Mouse (Mus musculus) left cerebral cortex, adult 2 months (tissue): ENCODE measurements around the gene Hectd2. TPM values are rescaled to one million over a fixed set of nuclear protein-coding genes. Genes with fewer than 3 reads are reported as not detected.
A peak's percentile ranks its signal among the peaks of the same experiment; 100 is the strongest.

Source experiments
- DNase-seq, 2 experiments: peaks; one replicate each; pipeline ENCODE4 v3.0.0; 2021 to 2022; ENCODE audit warnings: low spot score in 2 of 2, mixed read lengths in 1 of 2; ENCODE audit errors: extremely low spot score in 1 of 2
- H3K27ac ChIP-seq: fragments of 200-600 bp; 2 replicates; pipeline ENCODE4 v1.8.1; 2022
- H3K4me3 ChIP-seq: fragments of 200-600 bp; 2 replicates; pipeline ENCODE4 v1.8.1; 2022
- CTCF ChIP-seq: fragments of 200-600 bp; IDR thresholded peaks from 2 replicates; pipeline ENCODE4 v1.8.1; 2022; ENCODE audit warnings: antibody characterized with exemption, mild to moderate bottlenecking, moderate library complexity
- intact Hi-C: fragments of 180-260 bp; cut with DNase I; formaldehyde crosslinking; loops from one replicate; pipeline ENCODE4 v1.15.1; 2025
- total RNA-seq, 2 experiments: library from RNA; stranded (reverse); gene quantifications; 2 replicates each; pipeline ENCODE4 v1.2.3; 2021

Hectd2 gene
- total RNA-seq, 2 experiments from 2014 or later: 24.6 to 28.7 TPM

DNA sequence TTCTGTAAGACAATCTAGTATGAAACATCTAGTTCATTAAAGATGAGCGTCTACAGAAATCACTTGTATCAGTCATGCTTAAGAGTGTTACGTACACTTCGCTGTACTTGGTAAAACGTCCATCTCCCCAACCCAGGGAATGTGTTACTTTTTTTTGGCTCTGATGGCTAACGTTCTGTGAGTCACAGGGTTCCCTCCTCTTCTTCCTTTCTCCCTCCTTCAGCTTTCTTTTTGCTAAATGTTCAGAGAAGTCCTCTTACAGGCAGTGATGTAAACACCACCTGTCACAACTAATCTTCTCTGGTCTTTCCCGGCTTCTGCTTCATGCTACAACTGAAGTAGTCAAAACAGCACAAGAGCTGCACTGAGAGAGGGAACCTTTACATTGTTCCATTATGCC, 20.7 kb downstream of the Hectd2 start:
- no peak for TF ChIP-seq CTCF
- Histone ChIP-seq H3K4me3 (no peak overlapping the region), H3K27ac (no peak overlapping the region)
- intact Hi-C loops: no loop called here
- DNase-seq: no peak

DNA sequence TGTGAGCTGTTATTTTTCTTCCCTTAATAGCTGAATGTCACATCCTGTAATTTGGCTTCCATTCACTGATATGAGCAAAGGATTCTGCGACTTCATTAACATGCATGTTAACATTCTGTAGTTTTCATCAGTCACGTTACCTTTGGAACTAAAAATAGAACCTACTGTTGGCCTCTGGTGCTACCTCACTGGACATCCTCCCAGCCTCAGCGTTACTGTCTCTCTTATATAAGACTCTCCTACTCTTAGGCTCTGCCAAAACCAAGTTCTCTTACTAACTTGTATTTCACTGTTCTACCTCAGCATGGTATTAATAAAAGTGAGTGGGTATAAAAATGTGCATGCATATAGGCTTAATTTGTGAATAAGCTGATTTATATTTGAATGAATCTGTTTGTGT, 26.4 kb downstream of the Hectd2 start:
- Histone ChIP-seq H3K4me3 (no peak overlapping the region), H3K27ac (no peak overlapping the region)
- intact Hi-C loops: no loop called here
- no peak for TF ChIP-seq CTCF
- no peak for DNase-seq

DNA sequence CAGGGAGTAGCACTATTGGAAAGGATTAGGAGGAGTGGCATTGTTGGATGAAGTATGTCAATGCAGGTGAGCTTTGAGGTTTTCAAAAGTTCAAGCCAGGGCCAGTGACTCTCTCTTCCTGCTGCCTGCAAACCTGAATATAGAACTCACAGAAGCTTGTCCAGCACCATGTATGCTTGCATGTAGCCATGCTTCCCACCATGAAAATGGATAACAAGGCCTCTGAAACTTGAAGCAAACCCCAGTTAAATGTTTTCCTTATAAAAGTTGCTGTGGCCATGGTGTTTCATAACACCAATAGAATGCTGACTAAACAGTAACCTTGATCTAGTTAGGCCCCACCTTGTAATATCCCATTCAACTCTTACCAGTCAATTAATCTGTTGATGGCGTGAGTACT, 27.7 kb downstream of the Hectd2 start:
- Histone ChIP-seq H3K4me3 (no peak overlapping the region), H3K27ac (no peak overlapping the region)
- intact Hi-C loops: no loop called here
- no peak for TF ChIP-seq CTCF
- no peak for DNase-seq

DNA sequence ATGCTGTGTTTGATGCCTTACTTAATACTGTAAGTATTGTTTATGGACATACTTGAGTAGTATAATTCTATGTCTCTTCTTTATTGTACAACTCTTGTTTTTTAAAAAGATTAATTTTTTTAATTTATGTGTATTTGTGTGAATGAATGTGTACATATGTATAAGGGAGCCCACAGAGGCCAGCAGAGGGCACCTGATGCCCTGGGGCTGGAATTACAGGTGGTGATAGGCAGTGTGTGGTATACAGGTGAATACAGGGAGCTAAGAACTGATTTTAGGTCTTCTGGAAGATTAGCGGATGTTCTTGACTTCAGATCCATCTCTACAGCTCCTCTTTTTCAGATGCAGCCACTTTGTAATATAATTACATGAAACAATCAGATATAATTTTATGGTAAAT, 31.1 kb downstream of the Hectd2 start:
- Histone ChIP-seq H3K27ac (no peak overlapping the region), H3K4me3 (no peak overlapping the region)
- intact Hi-C loops: no loop called here
- no peak; the same call in 1 of the 2 replicates for TF ChIP-seq CTCF
- DNase-seq: no peak

DNA sequence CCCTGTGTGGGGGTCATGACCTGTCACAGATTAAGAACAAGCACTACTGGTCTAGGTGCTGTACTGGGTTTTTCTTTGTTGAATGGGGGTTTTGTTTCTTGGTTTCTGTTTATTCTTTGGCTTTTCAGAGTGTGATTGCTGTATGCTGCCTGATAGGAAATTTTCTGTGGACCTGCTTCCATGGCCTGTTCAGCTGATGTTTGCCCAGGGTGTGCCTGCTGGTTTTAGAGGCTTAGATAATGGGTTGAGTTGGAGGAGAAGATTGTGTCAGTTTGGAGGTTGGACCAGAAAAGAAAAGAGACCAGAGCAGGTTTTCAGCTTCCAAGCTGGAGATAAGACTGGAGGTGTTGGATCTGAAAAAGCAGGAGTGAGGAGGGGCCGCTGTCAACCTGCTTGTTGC, 40.0 kb downstream of the Hectd2 start:
- DNase-seq: no peak
- no peak overlapping the region for H3K4me3 ChIP-seq
- H3K27ac ChIP-seq: no peak overlapping the region
- intact Hi-C loops: no loop called here
- TF ChIP-seq CTCF: no peak

DNA sequence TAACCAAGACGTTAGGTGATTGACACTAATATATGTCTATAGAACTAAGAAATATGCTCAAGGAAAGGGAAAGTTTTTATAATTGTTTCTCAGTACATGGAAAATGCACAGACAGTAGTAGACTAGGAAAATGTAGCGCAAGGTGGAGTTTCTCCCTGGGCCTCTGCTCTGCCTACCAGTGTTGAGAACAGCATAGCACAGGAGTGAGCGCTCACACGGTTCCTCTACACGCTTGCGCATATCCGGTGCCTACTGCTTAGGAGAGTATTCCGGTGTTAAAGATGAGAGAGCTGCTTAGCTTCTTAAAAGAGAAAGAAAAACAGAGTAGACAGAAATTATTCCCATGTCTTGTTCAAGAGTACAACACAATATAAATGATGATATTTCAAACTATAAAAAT, 47.4 kb downstream of the Hectd2 start:
- no peak for TF ChIP-seq CTCF
- Histone ChIP-seq H3K4me3 (no peak overlapping the region), H3K27ac (no peak overlapping the region)
- DNase-seq: no peak
- intact Hi-C loops: no loop called here

DNA sequence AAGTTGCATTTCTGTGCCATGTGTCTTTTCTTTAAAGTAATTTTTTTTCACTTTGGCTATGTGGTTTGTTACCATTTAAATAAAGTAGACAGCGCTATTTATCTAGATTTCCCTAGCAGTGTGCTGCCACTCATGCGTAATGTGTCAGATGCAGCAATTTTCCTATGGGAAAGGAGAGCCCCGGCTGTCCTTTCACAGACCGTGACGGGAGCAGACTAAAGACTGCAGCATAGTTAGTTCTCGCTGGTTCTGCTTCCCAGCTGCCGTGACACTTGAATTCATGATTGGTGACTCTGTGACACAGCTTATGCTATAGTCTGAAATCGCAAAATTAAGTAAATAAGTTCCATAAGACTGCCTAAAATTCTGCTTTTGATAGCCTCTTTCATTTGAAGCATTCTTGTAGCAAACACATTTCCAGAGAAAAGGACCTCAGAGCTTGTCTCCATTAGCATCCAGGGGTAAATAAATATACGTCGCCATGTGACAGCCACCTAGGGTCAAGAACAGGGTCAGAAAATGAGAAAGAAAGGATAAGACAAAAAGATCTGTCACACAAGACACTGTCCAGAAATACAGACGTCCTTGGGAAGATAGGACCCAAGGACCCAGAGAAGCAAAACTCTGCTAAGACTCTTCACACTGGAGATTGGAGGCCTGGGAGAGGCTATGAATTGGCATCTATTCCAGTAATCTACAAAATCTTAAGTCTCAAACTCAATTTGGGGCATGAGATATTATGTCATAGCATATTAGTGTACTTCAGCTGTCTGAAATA, 48.3 kb downstream of the Hectd2 start:
- Histone ChIP-seq H3K4me3 (no peak overlapping the region), H3K27ac (no peak overlapping the region)
- intact Hi-C loops: no loop called here
- no peak for TF ChIP-seq CTCF
- DNase-seq: no peak

DNA sequence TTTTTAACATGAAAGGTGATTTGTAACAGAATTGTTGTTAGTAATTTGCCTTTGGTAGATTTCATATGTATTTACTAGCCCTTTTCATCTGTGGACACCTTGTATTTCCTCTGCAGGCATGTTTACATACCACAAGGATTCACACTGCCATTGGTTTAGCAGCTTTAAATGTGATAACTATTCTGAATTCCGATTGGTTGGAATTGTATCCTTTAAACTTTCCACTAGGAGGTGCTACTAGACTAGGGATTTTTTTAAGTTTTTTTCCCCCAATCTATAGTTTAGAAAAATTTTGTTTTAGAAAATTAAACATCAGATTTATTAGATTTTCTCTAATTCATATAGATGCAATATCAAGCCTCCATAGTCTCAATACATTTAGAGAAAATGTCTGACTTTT, 51.8 kb downstream of the Hectd2 start:
- TF ChIP-seq CTCF: peak; percentile 47
- intact Hi-C loops: loop anchor here (2.0 kb wide), 1 partner anchor 131 kb away; the partner anchor contains the start of gene Ppp1r3c
- no peak for DNase-seq

DNA sequence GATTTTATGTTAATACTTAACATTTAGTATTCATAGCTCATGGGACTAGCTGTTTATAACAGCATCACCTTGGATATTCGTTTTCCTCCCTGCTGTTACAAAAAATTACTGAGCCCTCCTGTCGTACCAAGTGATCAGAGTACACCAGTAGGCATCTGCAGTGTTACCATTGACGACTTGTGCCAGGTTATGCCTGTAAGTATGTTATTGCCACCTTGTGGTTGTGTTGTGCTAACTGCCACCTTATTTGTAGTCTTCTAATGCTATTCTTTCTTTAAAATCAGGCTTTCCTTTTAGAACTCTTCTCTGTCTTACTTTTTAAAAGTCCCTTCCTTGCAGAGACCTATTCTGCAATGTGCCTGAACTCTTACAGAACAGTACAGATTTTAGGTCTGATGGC, 54.8 kb downstream of the Hectd2 start:
- peak; percentile 47 for TF ChIP-seq CTCF
- Histone ChIP-seq H3K4me3 (no peak overlapping the region), H3K27ac (no peak overlapping the region)
- intact Hi-C loops: no loop called here
- no peak for DNase-seq

More for the DNA sequence above, 51.8 kb downstream of the Hectd2 start:
- Histone ChIP-seq H3K27ac (no peak overlapping the region), H3K4me3 (no peak overlapping the region)

DNA sequence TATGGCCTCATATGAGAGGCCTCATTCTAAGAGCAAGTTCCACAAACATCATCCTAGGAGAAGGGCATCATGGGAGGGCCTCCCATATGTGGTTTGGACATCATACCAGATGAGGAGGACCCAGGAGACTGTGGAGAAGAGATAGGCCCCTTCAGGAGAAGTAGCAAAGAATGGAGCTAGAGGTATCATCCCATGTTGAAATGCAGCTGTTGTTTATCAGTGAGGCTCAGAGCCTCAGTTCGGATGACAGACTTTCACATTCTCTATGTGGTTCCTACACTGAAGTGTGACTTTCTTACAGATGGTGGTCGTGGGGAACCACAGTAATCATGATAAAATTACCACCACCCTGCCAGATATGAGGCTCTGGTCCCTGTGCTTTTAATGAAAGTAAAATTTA, 55.9 kb downstream of the Hectd2 start:
- no peak for TF ChIP-seq CTCF
- Histone ChIP-seq H3K27ac (no peak overlapping the region), H3K4me3 (no peak overlapping the region)
- intact Hi-C loops: no loop called here
- no peak for DNase-seq

DNA sequence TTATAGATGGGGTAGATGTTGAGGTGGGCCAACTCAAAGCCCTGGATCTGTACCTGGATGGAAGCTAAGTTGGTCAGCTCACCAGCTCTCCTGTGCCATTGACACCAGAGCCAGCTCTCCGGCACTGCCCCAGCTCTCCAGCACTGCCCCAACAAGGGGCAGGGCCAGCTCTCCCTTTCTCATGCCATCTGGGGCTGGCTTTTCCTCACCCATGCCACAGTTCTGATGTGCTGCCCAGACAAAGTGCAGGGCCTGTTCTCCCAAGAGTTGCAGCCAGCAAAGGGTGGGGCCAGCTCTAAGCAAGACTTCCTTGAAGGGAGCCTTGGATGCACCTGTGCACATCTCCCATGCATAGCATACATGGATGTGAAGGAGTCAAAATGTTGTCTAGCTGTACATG, 71.5 kb downstream of the Hectd2 start:
- intact Hi-C loops: no loop called here
- H3K4me3 ChIP-seq: no peak overlapping the region
- TF ChIP-seq CTCF: no peak

DNA sequence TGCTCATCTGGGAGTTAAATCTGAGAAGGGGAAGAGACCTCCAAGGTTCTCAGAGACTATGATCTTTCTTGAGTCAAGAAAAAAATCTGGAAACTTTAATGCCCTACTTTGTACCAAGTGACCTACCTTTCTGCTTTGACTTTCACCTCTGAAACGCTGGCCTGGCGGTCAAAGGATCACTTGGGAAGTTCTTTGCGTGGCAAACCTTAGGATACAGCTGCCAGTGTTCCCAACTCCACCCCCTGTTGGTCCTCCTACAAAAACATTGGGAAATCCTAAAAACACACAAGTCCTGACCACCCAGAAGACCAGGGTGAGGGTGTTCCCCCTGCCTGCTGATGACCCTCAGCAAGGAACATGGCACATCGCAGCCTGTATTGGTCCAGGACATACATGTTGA, 72.4 kb downstream of the Hectd2 start:
- Histone ChIP-seq H3K27ac (no peak overlapping the region), H3K4me3 (no peak overlapping the region)
- TF ChIP-seq CTCF: no peak
- DNase-seq: no peak
- intact Hi-C loops: no loop called here

More for the DNA sequence above, 71.5 kb downstream of the Hectd2 start:
- DNase-seq: no peak
- no peak overlapping the region for H3K27ac ChIP-seq

DNA sequence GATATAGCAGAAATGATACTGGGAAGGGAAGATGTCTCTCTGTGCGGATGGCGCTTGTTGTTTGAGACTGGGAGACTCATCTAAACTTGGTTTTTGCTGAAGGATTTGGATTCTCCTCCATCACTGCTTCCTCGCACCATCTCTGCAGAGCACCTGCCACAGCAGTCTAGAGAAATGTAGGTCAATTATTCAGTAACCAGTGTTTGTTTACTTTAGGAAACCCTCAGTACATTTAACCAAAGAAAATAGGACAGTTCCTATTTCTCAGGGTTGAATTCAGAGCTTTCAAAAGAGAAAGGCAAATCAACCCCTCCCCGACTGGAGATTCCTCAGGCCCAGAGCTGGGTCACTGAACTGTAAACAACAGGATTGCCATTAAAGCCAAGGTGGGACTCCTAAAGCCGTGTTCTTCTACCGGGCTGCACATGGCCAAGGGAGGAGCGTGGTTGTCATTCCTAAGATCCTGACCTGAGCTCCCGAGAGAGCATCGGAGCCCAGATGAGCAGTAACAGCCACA, 75.0 kb downstream of the Hectd2 start:
- Histone ChIP-seq H3K27ac (no peak overlapping the region), H3K4me3 (no peak overlapping the region)
- intact Hi-C loops: no loop called here
- no peak for TF ChIP-seq CTCF
- no peak for DNase-seq
